Mouse (Mus musculus) kidney, adult 2 months (tissue): ENCODE data around the gene Pgs1. TPM values are rescaled to one million over a fixed set of nuclear protein-coding genes. Genes with fewer than 3 reads are reported as not detected.

Experiments
- DNase-seq: peaks from one replicate; pipeline ENCODE4 v3.0.0; 2021
- H3K27ac ChIP-seq: fragments of 200-500 bp; 2 replicates; pipeline ENCODE4 v1.5.1; 2012; ENCODE audit warnings: low read depth, low read length, control low read depth, inconsistent platforms; ENCODE audit not compliant: insufficient read depth
- H3K27me3 ChIP-seq: fragments of 200-500 bp; replicated peaks from 2 replicates; pipeline ENCODE4 v1.6.1; 2012; ENCODE audit warnings: mild to moderate bottlenecking, moderate library complexity, low read length, inconsistent platforms; ENCODE audit not compliant: control insufficient read depth, insufficient read depth
- H3K36me3 ChIP-seq: fragments of 200-500 bp; 2 replicates; pipeline ENCODE4 v1.6.1; 2012; ENCODE audit warnings: mild to moderate bottlenecking, moderate library complexity, low read length, inconsistent platforms; ENCODE audit not compliant: control insufficient read depth, insufficient read depth
- H3K4me1 ChIP-seq: fragments of 200-500 bp; 2 replicates; pipeline ENCODE4 v1.6.1; 2011; ENCODE audit warnings: low read length; ENCODE audit not compliant: control insufficient read depth, insufficient read depth
- H3K4me3 ChIP-seq: fragments of 200-500 bp; 2 replicates; pipeline ENCODE4 v1.5.1; 2011; ENCODE audit warnings: mild to moderate bottlenecking, low read depth, low read length, control low read depth; ENCODE audit not compliant: insufficient read depth
- CTCF ChIP-seq: fragments of 200-500 bp; conservative IDR thresholded peaks from 2 replicates; pipeline ENCODE4 v1.5.1; 2011; ENCODE audit warnings: low read depth, mild to moderate bottlenecking, control low read depth, low read length, moderate library complexity, mixed read lengths; ENCODE audit not compliant: insufficient read depth, insufficient read length
- POLR2A ChIP-seq: fragments of 200-500 bp; IDR thresholded peaks from one replicate; pipeline ENCODE4 v1.6.1; 2011; ENCODE audit warnings: low read depth, low read length, control low read depth
- WGBS: fragments of 180-500 bp; shearing (Covaris S2); methylation state at CpG from one replicate; pipeline ENCODE4 v1.1.7; 2018; 5-methylcytosine and 5-hydroxymethylcytosine counted together
- polyA plus RNA-seq: library from polyadenylated mRNA; depleted of rRNA; stranded (reverse); fragments of >200 nt; gene quantifications from 2 replicates; pipeline ENCODE4 v1.2.3, GENCODE M21; 2012; rRNA removed

The Pgs1 gene
- polyA plus RNA-seq = 29.7 and 30.4 TPM in 2 replicates

GRCm38 (mm10) chr11:117986126-117987031, at the start of gene Pgs1:
TSS of gene Pgs1 (plus strand) at chr11:117986292.
- H3K36me3 ChIP-seq = no peaks in the 10 kb centered on the region
- peak within 1 kb of the TSS; percentile 95 for H3K4me3 ChIP-seq
- TF ChIP-seq POLR2A (no peak), CTCF (no peak)
- peak; percentile 94 for DNase-seq
- H3K27ac ChIP-seq = peak within 1 kb of the TSS; percentile 67
- WGBS = 7% methylated on average over 51 of the region's 51 CpGs
- peaks cover 15% of the 10 kb centered on the region; the same call in 1 of the 2 replicates for H3K4me1 ChIP-seq
- H3K27me3 ChIP-seq = no peaks in the 10 kb centered on the region

DNA sequence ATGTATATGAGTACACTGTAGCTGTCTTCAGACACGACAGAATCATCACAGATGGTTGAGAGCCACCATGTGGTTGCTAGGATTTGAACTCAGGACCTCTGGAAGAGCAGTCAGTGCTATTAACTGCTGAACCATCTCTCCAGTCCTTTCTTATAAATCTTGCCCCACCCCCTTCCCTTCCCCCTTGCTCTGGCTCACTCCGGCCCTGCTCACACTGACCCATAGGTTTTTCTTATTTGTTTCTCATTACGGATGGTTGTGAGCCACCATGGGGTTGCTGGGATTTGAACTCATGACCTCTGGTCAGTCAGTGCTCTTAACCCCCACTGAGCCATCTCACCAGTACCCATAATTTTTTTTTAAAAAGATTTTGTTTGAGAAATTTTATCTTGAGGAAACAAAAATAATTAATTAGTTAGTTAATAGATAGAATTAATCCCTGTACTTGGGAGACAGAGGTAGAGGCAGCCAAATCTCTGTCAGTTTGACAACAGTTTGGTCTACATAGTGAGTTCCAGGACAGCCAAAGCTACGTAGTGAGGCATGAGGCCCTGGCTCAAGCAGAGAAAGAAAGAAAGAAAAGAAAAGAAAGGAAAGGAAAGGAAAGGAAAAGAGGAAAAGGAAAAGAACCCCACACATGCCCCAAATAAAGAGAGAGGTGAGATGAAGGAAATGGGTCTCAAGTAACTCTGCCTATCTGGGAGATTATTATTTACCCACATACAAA, 46.9 kb upstream of the Pgs1 start:
- peaks cover 7% of the 10 kb centered on the region; the same call in 1 of the 2 replicates for H3K4me1 ChIP-seq
- H3K27me3 ChIP-seq = no peaks in the 10 kb centered on the region
- no peaks in the 10 kb centered on the region for H3K36me3 ChIP-seq
- no peak for TF ChIP-seq POLR2A
- no peak for TF ChIP-seq CTCF
- 61% methylated on average over 4 of the region's 4 CpGs for WGBS
- H3K4me3 ChIP-seq = no peak overlapping the region
- no peak overlapping the region; the same call in 1 of the 2 replicates for H3K27ac ChIP-seq
- no peak for DNase-seq

GRCm38 (mm10) chr11:117939741-117940285, 46.3 kb upstream of the Pgs1 start:
- peak; percentile 80 for DNase-seq
- WGBS = 12% methylated on average over 7 of the region's 7 CpGs
- Histone ChIP-seq H3K27ac (no peak overlapping the region; the same call in 1 of the 2 replicates), H3K4me1 (peaks cover 7% of the 10 kb centered on the region; the same call in 1 of the 2 replicates), H3K27me3 (no peaks in the 10 kb centered on the region), H3K36me3 (no peaks in the 10 kb centered on the region), H3K4me3 (no peak overlapping the region)
- TF ChIP-seq CTCF = no peak
- no peak for TF ChIP-seq POLR2A

GRCm38 (mm10) chr11:117940881-117941280, 45.2 kb upstream of the Pgs1 start:
- 96% methylated on average over 6 of the region's 6 CpGs for WGBS
- no peak overlapping the region for H3K27ac ChIP-seq

DNA sequence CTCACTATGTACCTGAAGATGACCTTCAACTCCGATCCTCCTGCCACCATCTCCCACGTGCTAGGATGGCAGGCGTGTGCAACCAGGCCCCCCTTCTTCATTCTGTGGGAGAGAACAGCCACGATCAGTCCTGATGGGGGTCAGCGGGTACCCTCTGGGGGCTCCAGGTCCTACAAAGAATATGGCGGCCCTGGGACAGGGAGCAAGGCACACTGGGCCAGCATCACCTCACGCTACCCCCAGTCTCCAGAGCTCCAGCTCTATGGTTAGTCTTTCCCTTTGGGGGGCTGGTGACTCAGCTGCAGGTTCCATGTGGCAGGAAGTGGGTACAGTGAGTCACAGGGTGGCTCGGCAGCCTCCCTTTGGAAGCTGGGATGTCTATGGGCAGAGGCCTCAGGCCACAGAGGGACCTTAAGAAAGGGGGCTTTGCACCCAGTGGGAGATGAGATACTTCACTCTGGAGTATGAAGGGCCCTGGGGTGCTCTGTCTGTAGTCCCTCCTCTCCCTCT, 44.7 kb upstream of the Pgs1 start:
- WGBS = 90% methylated on average over 8 of the region's 8 CpGs
- Histone ChIP-seq H3K27me3 (no peaks in the 10 kb centered on the region), H3K4me1 (peaks cover 7% of the 10 kb centered on the region; the same call in 1 of the 2 replicates), H3K27ac (no peak overlapping the region), H3K36me3 (no peaks in the 10 kb centered on the region), H3K4me3 (no peak overlapping the region)
- no peak for DNase-seq
- TF ChIP-seq POLR2A (no peak), CTCF (no peak)

More at GRCm38 (mm10) chr11:117940881-117941280, 45.2 kb upstream of the Pgs1 start:
- Histone ChIP-seq H3K4me1 (peaks cover 7% of the 10 kb centered on the region; the same call in 1 of the 2 replicates), H3K27me3 (no peaks in the 10 kb centered on the region), H3K4me3 (no peak overlapping the region), H3K36me3 (no peaks in the 10 kb centered on the region)
- no peak for DNase-seq
- TF ChIP-seq POLR2A (no peak), CTCF (no peak)

- no peak overlapping the region for H3K4me3 ChIP-seq
- no peak for TF ChIP-seq CTCF
- TF ChIP-seq POLR2A = no peak
- no peaks in the 10 kb centered on the region for H3K27me3 ChIP-seq
- H3K36me3 ChIP-seq = no peaks in the 10 kb centered on the region
- DNase-seq = no peak
- 76% methylated on average over 4 of the region's 4 CpGs for WGBS
- peaks cover 7% of the 10 kb centered on the region; the same call in 1 of the 2 replicates for H3K4me1 ChIP-seq
- no peak overlapping the region for H3K27ac ChIP-seq
Observed at GRCm38 (mm10) chr11:117941848-117942247, 44.2 kb upstream of the Pgs1 start.
